Mouse (Mus musculus) stomach, embryonic 14.5 days (tissue): ENCODE data around the gene Lypd1. TPM values are rescaled to one million over a fixed set of nuclear protein-coding genes. Genes with fewer than 3 reads are reported as not detected.
A peak's percentile ranks its signal among the peaks of the same experiment; 100 is the strongest.

Experiments used
- ATAC-seq: fragments of 200-750 bp; cut with Nextera tagmentation; 2 replicates; pipeline ENCODE4 v1.8.0; 2017; ENCODE audit warnings: low read depth, moderate TSS enrichment; ENCODE audit not compliant: insufficient number of reproducible peaks, insufficient read depth, low FRiP score
- H3K27ac ChIP-seq: fragments of 300-500 bp; sonication (generic); 2 replicates; pipeline ENCODE4 v1.5.1; 2014; ENCODE audit warnings: mild to moderate bottlenecking, low read length, moderate library complexity, mixed read lengths
- H3K27me3 ChIP-seq: fragments of 300-500 bp; sonication (generic); 2 replicates; pipeline ENCODE4 v1.6.1; 2014; ENCODE audit warnings: low read length, control low read depth, mixed read lengths; ENCODE audit not compliant: control insufficient read depth, insufficient read depth
- H3K36me3 ChIP-seq: fragments of 300-500 bp; sonication (generic); 2 replicates; pipeline ENCODE4 v1.6.1; 2014; ENCODE audit warnings: mild to moderate bottlenecking, control low read depth, low read length, moderate library complexity, mixed read lengths; ENCODE audit not compliant: control insufficient read depth, insufficient read depth
- H3K4me1 ChIP-seq: fragments of 300-500 bp; sonication (generic); 2 replicates; pipeline ENCODE4 v1.6.1; 2014; ENCODE audit warnings: low read length, control low read depth, mixed read lengths; ENCODE audit not compliant: control insufficient read depth, insufficient read depth
- H3K4me2 ChIP-seq: fragments of 300-500 bp; sonication (generic); replicated peaks from 2 replicates; pipeline ENCODE4 v1.6.1; 2014; ENCODE audit warnings: low read depth, low read length, control low read depth
- H3K4me3 ChIP-seq: fragments of 300-500 bp; sonication (generic); 2 replicates; pipeline ENCODE4 v1.5.1; 2014; ENCODE audit warnings: low read depth, low read length, control low read depth
- H3K9ac ChIP-seq: fragments of 300-500 bp; sonication (generic); replicated peaks from 2 replicates; pipeline ENCODE4 v1.6.1; 2014; ENCODE audit warnings: low read depth, mild to moderate bottlenecking, control low read depth, low read length, moderate library complexity, mixed read lengths
- H3K9me3 ChIP-seq: fragments of 300-500 bp; sonication (generic); 2 replicates; pipeline ENCODE4 v1.6.1; 2016; ENCODE audit warnings: low read depth, low read length, control low read depth; ENCODE audit not compliant: control insufficient read depth
- WGBS: fragments of 180-500 bp; shearing (Covaris S2); extraction: QIAGEN DNeasy Blood & Tissue Kit; methylation state at CpG from one replicate; pipeline ENCODE4 v1.1.7; 2014; 5-methylcytosine and 5-hydroxymethylcytosine counted together
- polyA plus RNA-seq: library from polyadenylated mRNA; unstranded; fragments of >200 nt; fragmentation: Nextera tagmentation; extraction: Ambion mirVana; gene quantifications from 2 replicates; pipeline ENCODE4 v1.2.1, GENCODE M21; 2014

Gene Lypd1
- polyA plus RNA-seq, 1 experiment from 2014 or later, result 2.8 TPM

GRCm38 (mm10) chr1:125911901-125912445 lies 928 bp downstream of the Lypd1 start:
- Histone ChIP-seq H3K36me3 (no peaks in the 10 kb centered on the region), H3K9me3 (no peaks in the 10 kb centered on the region), H3K4me1 (peaks cover 15% of the 10 kb centered on the region; the same call in 1 of the 2 replicates), H3K27me3 (peaks cover 19% of the 10 kb centered on the region), H3K4me3 (peak overlapping the region; percentile 37), H3K4me2 (peak overlapping the region; percentile 98), H3K27ac (no peak overlapping the region), H3K9ac (no peak overlapping the region)
- no peak; the same call in none of the 2 replicates for ATAC-seq
- under 1% methylated on average over 42 of the region's 43 CpGs for WGBS

- peaks cover 19% of the 10 kb centered on the region for H3K27me3 ChIP-seq
- no peak overlapping the region; the same call in 1 of the 2 replicates for H3K9ac ChIP-seq
These were observed 1.5 kb downstream of the Lypd1 start for GRCm38 (mm10) chr1:125911337-125911900.

GRCm38 (mm10) chr1:125910871-125911265 lies 2.0 kb downstream of the Lypd1 start:
- no peak overlapping the region for H3K27ac ChIP-seq
- H3K36me3 ChIP-seq, result no peaks in the 10 kb centered on the region
- H3K4me3 ChIP-seq, result peak overlapping the region; percentile 37
- no peaks in the 10 kb centered on the region for H3K9me3 ChIP-seq
- H3K4me2 ChIP-seq, result peak overlapping the region; percentile 98
- no peak; the same call in 1 of the 2 replicates for ATAC-seq
- no peak overlapping the region for H3K9ac ChIP-seq
- H3K4me1 ChIP-seq, result peaks cover 15% of the 10 kb centered on the region; the same call in 1 of the 2 replicates
- peaks cover 19% of the 10 kb centered on the region for H3K27me3 ChIP-seq
- 2% methylated on average over 9 of the region's 9 CpGs for WGBS

More at GRCm38 (mm10) chr1:125911337-125911900, 1.5 kb downstream of the Lypd1 start:
- Histone ChIP-seq H3K9me3 (no peaks in the 10 kb centered on the region), H3K27ac (no peak overlapping the region), H3K4me1 (peaks cover 15% of the 10 kb centered on the region; the same call in 1 of the 2 replicates), H3K4me2 (peak overlapping the region; percentile 98), H3K36me3 (no peaks in the 10 kb centered on the region), H3K4me3 (peak overlapping the region; percentile 37)
- peak; percentile 50 for ATAC-seq
- WGBS, result under 1% methylated on average over 35 of the region's 35 CpGs

- Histone ChIP-seq H3K9me3 (no peaks in the 10 kb centered on the region), H3K27ac (no peak overlapping the region), H3K4me2 (peak overlapping the region; percentile 98), H3K4me1 (peaks cover 15% of the 10 kb centered on the region; the same call in 1 of the 2 replicates), H3K27me3 (peaks cover 19% of the 10 kb centered on the region), H3K4me3 (peak overlapping the region; percentile 37; the same call in 1 of the 2 replicates), H3K36me3 (no peaks in the 10 kb centered on the region), H3K9ac (no peak overlapping the region)
- ATAC-seq, result peak; percentile 44
- 7% methylated on average over 14 of the region's 14 CpGs for WGBS
These were observed 2.6 kb downstream of the Lypd1 start for GRCm38 (mm10) chr1:125910211-125910870.

GRCm38 (mm10) chr1:125893158-125893557 lies 19.7 kb downstream of the Lypd1 start:
- H3K27ac ChIP-seq, result no peak overlapping the region
- H3K4me3 ChIP-seq, result no peak overlapping the region
- H3K27me3 ChIP-seq, result no peaks in the 10 kb centered on the region
- no peak for ATAC-seq
- no peaks in the 10 kb centered on the region for H3K9me3 ChIP-seq
- WGBS, result 84% methylated on average over 9 of the region's 9 CpGs
- H3K4me1 ChIP-seq, result no peaks in the 10 kb centered on the region
- no peak overlapping the region for H3K9ac ChIP-seq
- no peak overlapping the region for H3K4me2 ChIP-seq
- no peaks in the 10 kb centered on the region for H3K36me3 ChIP-seq

- H3K4me2 ChIP-seq, result no peak overlapping the region
- no peaks in the 10 kb centered on the region for H3K9me3 ChIP-seq
- no peaks in the 10 kb centered on the region for H3K27me3 ChIP-seq
- H3K27ac ChIP-seq, result no peak overlapping the region
- H3K4me1 ChIP-seq, result no peaks in the 10 kb centered on the region
- no peak overlapping the region for H3K4me3 ChIP-seq
- no peak overlapping the region for H3K9ac ChIP-seq
- ATAC-seq, result no peak
- H3K36me3 ChIP-seq, result no peaks in the 10 kb centered on the region
- WGBS, result 43% methylated on average over 7 of the region's 7 CpGs
These were observed 42.8 kb downstream of the Lypd1 start for GRCm38 (mm10) chr1:125870056-125870455.

- Histone ChIP-seq H3K9me3 (no peaks in the 10 kb centered on the region), H3K27ac (no peak overlapping the region), H3K4me1 (no peaks in the 10 kb centered on the region), H3K36me3 (no peaks in the 10 kb centered on the region), H3K9ac (no peak overlapping the region), H3K4me2 (no peak overlapping the region), H3K4me3 (no peak overlapping the region), H3K27me3 (no peaks in the 10 kb centered on the region)
- 61% methylated on average over 5 of the region's 5 CpGs for WGBS
- no peak for ATAC-seq
These were observed 54.3 kb downstream of the Lypd1 start for GRCm38 (mm10) chr1:125858631-125859030.

- Histone ChIP-seq H3K27ac (no peak overlapping the region), H3K36me3 (no peaks in the 10 kb centered on the region), H3K4me3 (no peak overlapping the region), H3K27me3 (no peaks in the 10 kb centered on the region), H3K4me2 (no peak overlapping the region), H3K4me1 (no peaks in the 10 kb centered on the region), H3K9ac (no peak overlapping the region), H3K9me3 (no peaks in the 10 kb centered on the region)
- 20% methylated on average over 5 of the region's 5 CpGs for WGBS
- no peak for ATAC-seq
These were observed 58.3 kb downstream of the Lypd1 start for GRCm38 (mm10) chr1:125854646-125855045.
